Mouse (Mus musculus): ENCODE results near the gene Avpi1. TPM values are rescaled to one million over a fixed set of nuclear protein-coding genes. Genes with fewer than 3 reads are reported as not detected.

The Avpi1 gene
- polyA plus RNA-seq, 1 experiment from 2014 or later, result 12.9 TPM

GRCm38 (mm10) chr19:42079950-42080349, 48.9 kb downstream of the Avpi1 start:
- H3K9ac ChIP-seq (ENCODE audit: low read length), result no peak overlapping the region
- peaks cover 8% of the 10 kb centered on the region; the same call in 1 of the 2 replicates for H3K36me3 ChIP-seq (ENCODE audit: control insufficient read depth, insufficient read depth, low read length)
- no peaks in the 10 kb centered on the region for H3K27me3 ChIP-seq (ENCODE audit: control insufficient read depth, insufficient read depth, low read length)
- no peaks in the 10 kb centered on the region for H3K4me1 ChIP-seq (ENCODE audit: control insufficient read depth, insufficient read depth, low read length)
- 76% methylated on average over 5 of the region's 5 CpGs for WGBS
- no peak overlapping the region for H3K4me2 ChIP-seq
- DNase-seq (ENCODE audit: low spot score, missing footprints), result no peak
- H3K4me3 ChIP-seq (ENCODE audit: low read depth, low read length), result no peak overlapping the region
- no peak overlapping the region for H3K27ac ChIP-seq (ENCODE audit: low read depth, low read length)
- no peaks in the 10 kb centered on the region for H3K9me3 ChIP-seq (ENCODE audit: control insufficient read depth, low read length)
- ATAC-seq (ENCODE audit: low FRiP score), result no peak

GRCm38 (mm10) chr19:42079006-42079405, 49.9 kb downstream of the Avpi1 start:
- Histone ChIP-seq H3K9ac (ENCODE audit: low read length) (no peak overlapping the region), H3K9me3 (ENCODE audit: control insufficient read depth, low read length) (no peaks in the 10 kb centered on the region), H3K4me1 (ENCODE audit: control insufficient read depth, insufficient read depth, low read length) (no peaks in the 10 kb centered on the region), H3K27ac (ENCODE audit: low read depth, low read length) (no peak overlapping the region), H3K36me3 (ENCODE audit: control insufficient read depth, insufficient read depth, low read length) (peaks cover 8% of the 10 kb centered on the region; the same call in 1 of the 2 replicates), H3K4me3 (ENCODE audit: low read depth, low read length) (no peak overlapping the region), H3K27me3 (ENCODE audit: control insufficient read depth, insufficient read depth, low read length) (no peaks in the 10 kb centered on the region), H3K4me2 (no peak overlapping the region)
- ATAC-seq (ENCODE audit: low FRiP score) (no peak), DNase-seq (ENCODE audit: low spot score, missing footprints) (no peak)
- WGBS, result 94% methylated on average over 12 of the region's 12 CpGs

GRCm38 (mm10) chr19:42078566-42078965, 50.3 kb downstream of the Avpi1 start:
- 94% methylated on average over 8 of the region's 8 CpGs for WGBS
- Histone ChIP-seq H3K9ac (ENCODE audit: low read length) (no peak overlapping the region), H3K9me3 (ENCODE audit: control insufficient read depth, low read length) (no peaks in the 10 kb centered on the region), H3K36me3 (ENCODE audit: control insufficient read depth, insufficient read depth, low read length) (peaks cover 8% of the 10 kb centered on the region; the same call in 1 of the 2 replicates), H3K27ac (ENCODE audit: low read depth, low read length) (no peak overlapping the region), H3K4me2 (no peak overlapping the region), H3K4me3 (ENCODE audit: low read depth, low read length) (no peak overlapping the region), H3K4me1 (ENCODE audit: control insufficient read depth, insufficient read depth, low read length) (no peaks in the 10 kb centered on the region), H3K27me3 (ENCODE audit: control insufficient read depth, insufficient read depth, low read length) (no peaks in the 10 kb centered on the region)
- ATAC-seq (ENCODE audit: low FRiP score) (no peak), DNase-seq (ENCODE audit: low spot score, missing footprints) (no peak)

GRCm38 (mm10) chr19:42075992-42076391, 52.9 kb downstream of the Avpi1 start:
- H3K4me1 ChIP-seq (ENCODE audit: control insufficient read depth, insufficient read depth, low read length), result no peaks in the 10 kb centered on the region
- WGBS, result 89% methylated on average over 16 of the region's 16 CpGs
- H3K27me3 ChIP-seq (ENCODE audit: control insufficient read depth, insufficient read depth, low read length), result no peaks in the 10 kb centered on the region
- peaks cover 8% of the 10 kb centered on the region; the same call in 1 of the 2 replicates for H3K36me3 ChIP-seq (ENCODE audit: control insufficient read depth, insufficient read depth, low read length)
- H3K9ac ChIP-seq (ENCODE audit: low read length), result no peak overlapping the region
- no peak overlapping the region for H3K27ac ChIP-seq (ENCODE audit: low read depth, low read length)
- H3K9me3 ChIP-seq (ENCODE audit: control insufficient read depth, low read length), result no peaks in the 10 kb centered on the region
- no peak for ATAC-seq (ENCODE audit: low FRiP score)
- no peak overlapping the region for H3K4me3 ChIP-seq (ENCODE audit: low read depth, low read length)
- H3K4me2 ChIP-seq, result no peak overlapping the region
- DNase-seq (ENCODE audit: low spot score, missing footprints), result peak; percentile 60

GRCm38 (mm10) chr19:42075051-42075450, 53.8 kb downstream of the Avpi1 start:
- no peak for ATAC-seq (ENCODE audit: low FRiP score)
- peak; percentile 19 for DNase-seq (ENCODE audit: low spot score, missing footprints)
- H3K4me3 ChIP-seq (ENCODE audit: low read depth, low read length), result no peak overlapping the region
- no peak overlapping the region for H3K4me2 ChIP-seq
- no peaks in the 10 kb centered on the region for H3K4me1 ChIP-seq (ENCODE audit: control insufficient read depth, insufficient read depth, low read length)
- H3K36me3 ChIP-seq (ENCODE audit: control insufficient read depth, insufficient read depth, low read length), result peaks cover 8% of the 10 kb centered on the region; the same call in 1 of the 2 replicates
- H3K27ac ChIP-seq (ENCODE audit: low read depth, low read length), result no peak overlapping the region
- H3K27me3 ChIP-seq (ENCODE audit: control insufficient read depth, insufficient read depth, low read length), result no peaks in the 10 kb centered on the region
- H3K9me3 ChIP-seq (ENCODE audit: control insufficient read depth, low read length), result no peaks in the 10 kb centered on the region
- no peak overlapping the region for H3K9ac ChIP-seq (ENCODE audit: low read length)
- WGBS, result 90% methylated on average over 2 of the region's 2 CpGs

Other genes starting within 250 kb of the Avpi1 start
- 13.2 and 14.7 TPM in 2 replicates for gene Rrp12, start 232.9 kb downstream of the Avpi1 start, polyA plus RNA-seq (2014; fragmentation: Nextera tagmentation; extraction: Ambion mirVana)
- gene Pgam1, start 217.1 kb downstream of the Avpi1 start, polyA plus RNA-seq (2014; fragmentation: Nextera tagmentation; extraction: Ambion mirVana), result 730 and 785 TPM in 2 replicates
- gene Exosc1, start 195.6 kb downstream of the Avpi1 start, polyA plus RNA-seq (2014; fragmentation: Nextera tagmentation; extraction: Ambion mirVana), result 75.0 and 82.1 TPM in 2 replicates
- 64.0 and 64.7 TPM in 2 replicates for gene Zdhhc16, start 195.6 kb downstream of the Avpi1 start, polyA plus RNA-seq (2014; fragmentation: Nextera tagmentation; extraction: Ambion mirVana)
- 27.0 and 33.4 TPM in 2 replicates for gene Mms19, start 147.9 kb downstream of the Avpi1 start, polyA plus RNA-seq (2014; fragmentation: Nextera tagmentation; extraction: Ambion mirVana)
- gene Ubtd1, start 147.3 kb downstream of the Avpi1 start, polyA plus RNA-seq (2014; fragmentation: Nextera tagmentation; extraction: Ambion mirVana), result 6.9 and 7.0 TPM in 2 replicates
- not detected in 2 replicates for gene Ankrd2, start 93.1 kb downstream of the Avpi1 start, polyA plus RNA-seq (2014; fragmentation: Nextera tagmentation; extraction: Ambion mirVana)
- gene Hoga1, start 83.4 kb downstream of the Avpi1 start, polyA plus RNA-seq (2014; fragmentation: Nextera tagmentation; extraction: Ambion mirVana), result 0.80 and 1.2 TPM in 2 replicates
- gene 4933411K16Rik, start 76.8 kb downstream of the Avpi1 start, polyA plus RNA-seq (2014; fragmentation: Nextera tagmentation; extraction: Ambion mirVana), result 0.10 TPM in 1 of 2 replicates, not detected in the other
- gene Morn4, start 42.7 kb downstream of the Avpi1 start, polyA plus RNA-seq (2014; fragmentation: Nextera tagmentation; extraction: Ambion mirVana), result 65.1 and 65.6 TPM in 2 replicates
- 19.9 and 22.1 TPM in 2 replicates for gene Pi4k2a, start 38.6 kb downstream of the Avpi1 start, polyA plus RNA-seq (2014; fragmentation: Nextera tagmentation; extraction: Ambion mirVana)
- gene Marveld1, start 18.3 kb upstream of the Avpi1 start, polyA plus RNA-seq (2014; fragmentation: Nextera tagmentation; extraction: Ambion mirVana), result 5.3 and 5.9 TPM in 2 replicates
- 15.6 and 16.2 TPM in 2 replicates for gene Zfyve27, start 34.9 kb upstream of the Avpi1 start, polyA plus RNA-seq (2014; fragmentation: Nextera tagmentation; extraction: Ambion mirVana)
- 0.11 and 0.14 TPM in 2 replicates for gene Sfrp5, start 73.2 kb upstream of the Avpi1 start, polyA plus RNA-seq (2014; fragmentation: Nextera tagmentation; extraction: Ambion mirVana)
- 2.3 and 2.8 TPM in 2 replicates for gene Golga7b, start 118.5 kb upstream of the Avpi1 start, polyA plus RNA-seq (2014; fragmentation: Nextera tagmentation; extraction: Ambion mirVana)